Mouse (Mus musculus): Measurements from ENCODE around the gene Pcnx2.

- TF ChIP-seq POLR2A (IDR thresholded peaks at IDR 0.05; ENCODE audit: borderline replicate concordance, insufficient read depth, low read length) (no peak), CTCF (IDR thresholded peaks at IDR 0.05; ENCODE audit: borderline replicate concordance, insufficient read depth, low read depth, low read length) (no peak)
Observed at GRCm38 (mm10) chr8:125854379-125854778, 43.7 kb downstream of the Pcnx2 start.

All from cerebellum, adult 2 months (tissue).